Mouse (Mus musculus) cerebellum, adult 9-10 months (tissue): ENCODE results near the gene Prkce.

ENCODE experiments used
- DNase-seq: peaks from one replicate; pipeline ENCODE4 v3.0.0; 2022

The Prkce gene

DNA sequence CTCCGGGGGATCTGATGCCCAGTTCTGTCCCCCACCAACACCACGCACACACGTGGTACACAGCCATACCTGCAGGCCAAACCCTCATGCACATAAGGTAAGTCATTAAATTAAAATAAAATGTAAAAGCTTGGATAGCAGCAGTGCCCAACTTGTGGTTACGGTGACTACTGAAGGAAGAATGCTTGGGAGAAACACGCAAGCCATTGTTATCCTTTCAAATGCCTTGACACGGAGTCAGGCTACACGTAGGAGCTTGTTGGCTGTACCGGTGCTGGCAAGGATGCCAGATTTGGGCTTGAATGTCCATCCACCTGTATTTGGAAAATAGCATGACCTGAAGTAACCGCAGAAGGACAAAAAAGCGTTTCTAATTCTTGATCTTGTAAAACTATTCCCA is 423.7 kb downstream of the Prkce start:
- no peak for DNase-seq

DNA sequence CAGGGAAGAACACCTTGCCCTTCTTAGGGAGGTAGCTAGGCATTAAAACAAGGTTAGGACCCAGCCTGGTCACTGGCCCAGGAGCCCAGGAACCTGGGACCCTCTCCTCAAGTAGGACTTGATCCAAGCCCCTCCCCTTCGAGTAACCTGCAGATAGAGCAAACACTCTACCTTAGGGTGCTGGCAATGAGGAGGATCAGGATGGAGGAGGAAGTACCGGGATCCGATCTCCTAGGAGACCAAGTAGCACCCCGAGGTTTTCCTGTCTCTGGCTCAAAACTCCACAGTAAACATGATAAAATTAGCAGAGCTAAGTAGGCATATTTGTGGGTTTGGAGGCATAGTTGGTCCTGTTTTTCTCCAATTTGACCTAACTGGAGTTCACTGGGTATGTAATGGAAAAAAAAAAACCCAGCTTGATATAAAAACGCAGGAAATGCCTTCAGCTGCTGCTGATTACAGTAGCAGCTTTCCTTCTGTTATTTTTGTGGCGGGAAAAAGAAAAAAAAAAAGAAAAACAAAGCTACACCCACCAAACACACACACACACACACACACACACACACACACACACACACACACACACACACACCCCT is 425.5 kb downstream of the Prkce start:
- no peak for DNase-seq

DNA sequence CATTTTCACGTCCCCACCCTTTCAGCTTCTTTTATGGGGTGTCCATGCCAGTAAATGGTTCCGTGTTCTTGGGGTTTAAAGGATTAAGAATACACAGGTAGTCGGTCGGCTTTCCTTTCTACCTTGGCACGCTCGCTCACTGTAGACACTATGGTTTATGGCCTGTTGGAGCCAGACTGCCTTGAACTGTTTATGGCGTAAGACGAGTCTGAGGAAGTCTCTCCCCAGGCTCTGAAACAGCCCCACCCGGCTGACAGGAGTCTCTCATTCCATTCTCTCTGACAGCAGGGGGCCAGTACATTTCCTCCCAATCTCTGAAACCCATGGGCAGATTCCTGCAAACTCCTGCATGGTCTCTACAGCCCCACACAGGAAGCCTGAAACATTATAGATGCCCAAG is 427.9 kb downstream of the Prkce start:
- DNase-seq, result no peak

DNA sequence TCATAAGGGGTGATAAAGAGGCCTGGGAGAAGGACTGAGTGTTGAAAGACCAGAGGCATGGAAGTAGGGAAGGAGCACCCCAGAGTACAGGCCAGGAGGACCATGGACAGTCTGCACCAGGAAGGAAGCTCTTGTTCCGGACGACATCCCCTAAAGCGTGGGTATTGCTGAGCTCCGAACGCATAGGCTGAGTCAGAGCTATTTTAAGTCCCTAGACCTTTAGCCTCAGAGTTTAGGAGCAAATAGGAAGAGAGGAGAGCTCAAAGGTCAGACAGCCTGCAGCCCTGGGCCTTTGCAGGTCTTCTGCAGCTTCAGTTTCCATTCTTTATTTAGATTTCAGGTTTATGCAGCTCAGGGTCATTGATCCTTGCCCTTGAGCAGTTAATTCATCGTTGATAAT is 433.5 kb downstream of the Prkce start:
- DNase-seq, result no peak

DNA sequence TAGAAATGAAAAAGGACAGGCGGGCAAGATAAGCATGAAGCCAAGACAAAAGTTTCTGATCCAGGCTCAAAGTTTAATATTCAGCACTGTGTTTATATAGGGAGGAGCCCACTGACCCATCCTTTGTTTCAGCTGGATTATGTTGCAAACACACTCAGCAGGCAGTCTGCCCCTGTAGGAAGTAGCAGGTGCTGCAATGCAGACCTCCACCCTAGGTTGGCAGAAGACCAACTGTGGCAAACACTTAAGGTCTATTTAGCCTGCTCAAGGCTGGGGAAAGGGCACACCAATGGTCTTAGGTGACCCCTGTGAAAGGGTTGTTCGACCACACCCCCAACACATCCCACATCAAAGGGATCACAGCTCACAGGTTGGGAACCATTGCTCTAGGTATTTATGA is 434.3 kb downstream of the Prkce start:
- no peak for DNase-seq

DNA sequence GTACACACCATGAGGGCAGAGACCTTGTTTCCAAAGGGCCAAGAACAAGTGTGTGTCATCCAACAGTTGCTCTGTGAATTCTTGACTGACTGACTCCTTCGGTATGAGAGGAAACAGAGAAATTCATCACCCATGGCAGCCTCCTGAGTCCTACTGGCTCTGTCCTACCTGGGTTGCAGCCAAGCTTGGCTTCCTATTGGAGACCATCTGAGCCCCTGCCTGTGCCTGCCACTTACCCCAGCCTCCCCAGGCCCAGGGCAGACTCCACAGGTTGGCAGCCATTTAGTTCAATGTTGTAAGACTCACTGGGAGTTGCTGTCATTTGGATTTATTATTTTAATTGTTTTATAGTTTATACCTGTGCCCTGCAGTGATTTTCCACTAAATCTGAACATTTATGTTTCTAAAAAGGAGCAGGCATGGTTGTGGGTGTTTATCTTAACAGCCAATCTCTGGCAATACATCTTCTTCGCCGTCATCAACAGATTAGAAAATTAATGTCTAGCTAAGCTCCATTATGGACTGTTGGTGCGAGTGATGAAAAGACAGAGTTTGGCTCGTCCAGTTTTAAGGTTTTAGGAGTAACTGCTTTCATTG is 436.4 kb downstream of the Prkce start:
- DNase-seq, result peak; percentile 33

DNA sequence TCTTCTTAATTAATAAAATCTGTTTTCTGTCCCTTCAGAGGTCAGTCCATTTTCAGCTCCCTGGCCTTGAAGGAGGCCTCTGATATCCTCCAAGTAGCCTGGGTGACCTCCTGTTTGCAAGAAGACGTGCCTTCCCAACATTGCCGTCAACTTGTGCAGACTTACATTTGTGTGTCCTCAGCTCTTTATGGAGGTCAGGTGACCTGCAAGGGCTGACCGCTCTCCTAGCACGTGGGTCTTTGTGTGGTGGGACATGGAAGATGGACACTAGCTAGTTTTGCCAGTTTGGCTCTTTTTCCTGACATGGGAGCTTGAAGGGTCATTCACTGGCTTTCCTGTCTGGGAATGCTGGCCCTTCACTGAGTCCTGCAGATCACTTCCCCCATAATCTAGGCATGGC is 440.4 kb downstream of the Prkce start:
- DNase-seq, result no peak

DNA sequence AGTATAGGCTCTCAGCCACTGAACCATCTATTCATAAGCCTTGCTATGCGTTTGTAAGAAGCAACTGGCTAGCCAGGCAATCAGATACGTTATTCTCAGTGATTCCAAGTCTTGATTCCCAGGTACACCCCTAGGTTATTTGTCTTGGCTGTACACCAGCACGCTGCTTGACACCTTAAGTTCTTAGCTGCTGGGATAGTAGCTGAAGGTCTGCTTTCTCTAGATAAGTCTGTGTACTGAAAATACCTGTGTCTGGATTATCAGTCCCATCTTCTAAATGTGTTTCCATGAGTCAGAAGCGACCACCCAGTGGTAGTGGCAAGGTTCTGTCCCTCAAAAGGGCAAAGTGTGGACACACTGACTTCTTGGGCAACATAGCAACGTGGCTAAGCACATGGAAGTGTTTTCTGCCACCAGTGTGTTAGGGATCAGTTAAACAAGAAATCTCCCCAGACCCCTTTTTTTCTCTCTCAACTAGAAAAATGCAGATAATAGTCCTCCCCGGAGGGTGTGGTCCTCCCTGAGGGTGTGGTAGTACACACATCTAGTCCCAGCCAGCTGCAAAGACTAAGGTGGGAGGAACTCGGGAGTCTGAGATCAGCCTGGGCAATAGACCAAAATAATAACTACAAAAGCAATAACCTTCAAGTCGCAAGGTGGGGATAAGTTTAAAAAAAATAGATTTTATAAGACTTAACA is 442.8 kb downstream of the Prkce start:
- DNase-seq, result no peak

DNA sequence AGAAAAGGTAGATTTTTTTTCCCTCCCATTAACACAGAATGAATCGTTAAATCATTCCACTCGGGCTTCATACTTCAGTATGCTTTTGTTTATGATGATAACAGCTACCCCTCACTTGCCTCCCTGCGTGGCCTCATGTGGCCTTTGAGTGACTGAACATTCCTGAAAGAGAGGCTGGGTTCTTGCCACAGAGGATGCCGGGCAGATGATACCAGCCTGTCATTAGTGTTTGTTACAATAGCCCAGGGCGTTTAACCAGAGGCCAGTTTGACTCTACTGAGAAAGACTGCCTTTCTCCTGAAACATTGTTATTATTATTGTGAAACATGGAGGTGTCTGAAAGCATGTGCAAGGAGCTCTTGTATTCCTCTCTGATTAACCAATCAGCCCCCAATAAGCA is 444.2 kb downstream of the Prkce start:
- DNase-seq, result no peak

DNA sequence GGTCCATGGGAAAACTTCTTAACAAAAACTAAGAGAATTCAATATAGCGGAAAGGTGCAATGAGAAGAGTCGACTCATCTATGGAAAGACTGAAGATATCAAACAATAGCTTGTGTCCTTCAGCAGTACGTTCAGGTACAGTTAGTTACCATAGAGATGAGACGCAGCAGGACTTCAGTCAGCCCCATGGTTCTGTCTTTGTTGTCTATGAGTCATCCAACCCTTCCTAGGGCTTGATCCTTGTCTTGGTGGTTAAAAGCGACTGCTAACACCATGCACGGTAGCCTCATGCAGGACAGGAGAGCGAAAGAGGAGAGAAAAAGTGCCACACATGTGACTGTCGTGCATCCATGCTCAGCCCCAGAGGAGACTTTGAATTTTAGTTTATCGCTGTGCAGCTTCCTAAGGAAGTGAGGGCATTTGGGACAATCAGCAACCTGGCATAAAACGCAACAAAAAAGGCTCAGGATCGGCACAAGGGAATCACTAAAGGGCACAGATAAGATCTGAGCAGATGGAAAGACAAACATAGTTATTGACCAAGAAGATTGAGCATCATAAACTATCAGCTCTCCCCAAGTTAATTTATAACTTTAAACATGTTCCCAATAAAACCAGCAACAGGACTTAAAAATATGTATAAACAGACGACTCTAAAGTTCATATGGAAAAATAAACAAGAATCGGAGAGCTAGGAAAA is 448.2 kb downstream of the Prkce start:
- DNase-seq, result no peak

DNA sequence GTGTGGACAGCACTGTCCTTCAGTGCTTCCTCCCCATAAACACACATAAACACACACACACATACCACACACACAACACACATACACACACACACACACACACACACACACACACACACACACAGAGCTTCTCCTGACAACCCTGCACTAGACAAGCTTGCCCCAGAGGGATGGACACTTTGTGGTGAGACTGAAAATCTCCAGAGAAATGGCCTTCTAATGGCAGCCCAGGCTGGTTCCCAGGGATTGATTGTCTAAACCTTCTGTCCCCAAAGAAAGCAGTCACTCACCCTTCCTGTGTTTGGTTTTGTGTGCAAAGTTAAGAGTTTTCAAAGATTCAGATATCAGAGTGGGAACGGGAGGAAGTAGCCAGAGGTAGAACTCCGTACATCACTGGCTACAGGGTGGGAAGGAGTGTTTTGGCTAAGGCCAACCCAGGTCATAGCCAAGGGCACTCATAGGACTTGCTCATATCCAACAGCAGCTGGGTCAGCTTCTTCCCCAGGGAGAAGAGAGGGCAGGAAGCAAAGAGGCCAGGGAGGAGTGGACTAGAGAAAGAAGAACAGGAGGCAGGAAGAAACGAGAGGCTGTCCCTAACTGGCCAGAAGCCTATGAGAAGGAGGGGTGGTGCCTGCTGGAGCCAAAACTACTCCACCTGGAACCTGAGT is 450.1 kb downstream of the Prkce start:
- DNase-seq, result no peak

DNA sequence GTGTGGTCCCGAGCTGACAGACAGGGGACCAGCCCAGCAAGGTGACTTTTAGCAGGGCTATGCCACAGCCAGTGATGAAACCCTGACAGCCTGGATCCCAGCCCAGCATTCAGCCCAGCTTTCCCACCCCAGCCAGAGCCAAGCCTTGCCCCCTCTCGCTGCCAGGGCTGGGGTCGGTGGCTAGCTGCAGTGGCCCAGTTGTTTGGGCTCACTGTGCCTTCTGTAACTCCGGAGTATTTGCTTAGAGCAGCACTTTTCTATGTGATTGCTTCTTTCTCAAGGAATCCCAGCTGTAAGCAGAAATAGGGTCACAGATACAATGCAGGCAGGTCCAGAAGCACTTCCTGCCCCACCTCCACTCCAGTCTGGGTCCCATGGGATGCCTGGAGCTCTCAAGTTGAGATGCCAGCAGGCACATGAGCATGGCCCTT is 450.9 kb downstream of the Prkce start:
- no peak for DNase-seq

DNA sequence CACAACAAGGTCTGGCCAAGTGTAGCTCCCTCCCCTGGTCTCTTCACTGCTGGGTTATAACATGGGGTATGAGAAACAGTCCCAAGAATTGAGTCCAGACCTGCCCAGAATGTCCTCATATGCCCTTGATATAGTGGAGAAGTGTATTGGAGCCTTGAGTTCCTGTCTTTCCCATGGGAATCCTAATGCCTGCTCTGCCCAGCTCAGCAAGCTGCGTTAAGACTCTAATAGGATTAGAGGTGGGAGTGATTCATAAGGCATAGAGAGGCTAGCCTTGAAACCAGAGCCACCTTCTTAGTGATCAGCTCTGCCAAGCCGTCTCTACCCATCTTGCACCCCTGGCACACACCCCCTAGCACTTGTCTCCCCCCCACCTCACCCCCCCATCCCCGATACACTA is 455.3 kb downstream of the Prkce start:
- DNase-seq, result no peak

DNA sequence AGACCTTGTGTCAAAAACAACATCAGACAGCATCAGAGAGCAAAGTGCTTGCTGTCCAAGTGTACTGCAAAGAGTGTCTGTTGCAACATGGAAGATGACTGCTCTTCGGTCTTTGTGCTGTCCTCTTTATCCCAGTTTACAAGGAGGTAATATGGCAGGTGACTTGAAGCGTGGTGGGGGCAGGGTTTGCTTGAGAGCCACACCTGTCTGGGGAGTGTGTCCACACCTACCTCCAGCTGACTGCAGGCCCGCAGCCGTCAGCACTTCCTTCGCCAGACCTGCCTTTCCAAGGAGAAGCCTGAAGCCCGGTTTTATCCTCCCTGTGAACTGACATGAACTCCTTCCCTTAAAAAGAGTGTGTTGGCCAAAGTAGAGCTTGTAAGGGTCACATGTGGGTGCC is 458.9 kb downstream of the Prkce start:
- no peak for DNase-seq

DNA sequence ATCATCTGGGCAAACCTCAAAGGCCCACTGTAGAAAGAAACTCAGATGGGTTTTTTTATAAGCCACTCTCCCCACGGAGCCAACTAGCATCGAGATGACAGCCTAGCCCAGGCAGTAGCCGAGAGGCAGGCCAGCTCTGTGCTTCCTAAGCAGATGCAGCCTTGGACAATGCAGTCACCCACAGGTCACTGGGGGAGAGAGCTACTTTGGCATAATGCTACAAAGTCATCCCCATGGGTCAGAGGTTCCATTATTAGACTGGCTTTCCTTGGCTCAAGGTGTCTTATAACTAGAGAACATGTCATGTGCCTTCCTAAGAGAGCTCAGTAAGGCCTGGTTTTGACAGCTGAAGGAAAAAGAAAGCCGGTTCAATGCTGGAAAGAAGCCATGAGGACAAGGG is 465.5 kb downstream of the Prkce start:
- DNase-seq, result peak; percentile 31

DNA sequence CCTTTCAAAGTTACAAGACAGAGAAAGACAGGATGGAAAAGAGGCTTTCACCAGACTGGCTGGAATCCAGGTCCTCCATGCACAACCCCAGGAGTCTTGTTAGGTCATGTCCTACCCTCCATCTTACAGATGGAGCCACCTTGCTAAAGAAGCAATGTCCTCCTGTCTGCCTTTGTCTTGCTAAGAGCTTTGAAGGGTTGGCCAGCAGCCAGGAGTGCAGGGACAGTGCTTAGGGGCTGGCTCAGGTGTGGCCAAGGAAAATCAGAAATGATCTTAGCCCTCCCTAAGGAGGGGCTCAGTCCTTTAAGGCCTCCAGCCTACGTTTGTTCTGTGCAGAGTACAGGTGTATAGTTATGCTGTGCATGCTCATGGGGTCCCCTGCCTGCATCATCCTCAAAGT is 469.7 kb downstream of the Prkce start:
- DNase-seq, result no peak

DNA sequence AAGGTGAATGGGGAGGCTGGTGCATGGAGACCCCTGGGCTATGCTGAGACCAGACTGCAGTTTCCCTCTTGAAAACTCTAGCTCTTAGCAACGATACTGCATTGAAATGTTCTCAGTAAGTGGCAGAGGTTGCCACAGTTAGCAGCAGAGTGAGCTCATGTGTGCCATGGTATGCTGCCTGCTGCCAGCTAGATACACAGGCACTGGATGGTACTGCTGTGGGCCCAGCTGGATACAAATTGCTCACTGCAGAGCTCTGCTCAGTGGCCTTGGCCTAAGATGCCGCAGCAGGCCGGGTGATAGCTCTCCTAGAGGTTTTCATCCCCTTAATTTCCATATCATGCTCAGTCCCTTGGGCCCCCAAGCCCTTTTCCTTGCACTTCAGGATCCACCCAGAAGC is 471.7 kb downstream of the Prkce start:
- DNase-seq, result no peak

DNA sequence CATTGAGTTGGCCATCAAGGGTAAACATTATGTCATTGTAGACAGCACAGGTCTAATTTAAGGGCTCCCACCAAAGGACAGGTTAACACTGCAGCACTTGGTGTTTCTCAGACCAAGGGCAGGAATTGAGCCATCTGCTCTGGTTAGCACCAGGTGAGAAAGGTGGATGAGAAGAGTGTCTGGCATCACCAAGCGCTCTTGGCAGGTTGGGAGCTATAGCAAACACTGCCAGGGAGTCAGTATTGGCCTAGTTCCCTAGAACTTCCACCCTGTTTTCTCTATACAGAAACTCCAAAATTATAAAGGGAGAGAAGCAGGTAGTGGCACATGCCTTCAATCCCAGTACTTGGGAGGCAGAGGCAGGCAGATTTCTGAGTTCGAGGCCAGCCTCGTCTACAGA is 479.6 kb downstream of the Prkce start:
- DNase-seq, result peak; percentile 93

DNA sequence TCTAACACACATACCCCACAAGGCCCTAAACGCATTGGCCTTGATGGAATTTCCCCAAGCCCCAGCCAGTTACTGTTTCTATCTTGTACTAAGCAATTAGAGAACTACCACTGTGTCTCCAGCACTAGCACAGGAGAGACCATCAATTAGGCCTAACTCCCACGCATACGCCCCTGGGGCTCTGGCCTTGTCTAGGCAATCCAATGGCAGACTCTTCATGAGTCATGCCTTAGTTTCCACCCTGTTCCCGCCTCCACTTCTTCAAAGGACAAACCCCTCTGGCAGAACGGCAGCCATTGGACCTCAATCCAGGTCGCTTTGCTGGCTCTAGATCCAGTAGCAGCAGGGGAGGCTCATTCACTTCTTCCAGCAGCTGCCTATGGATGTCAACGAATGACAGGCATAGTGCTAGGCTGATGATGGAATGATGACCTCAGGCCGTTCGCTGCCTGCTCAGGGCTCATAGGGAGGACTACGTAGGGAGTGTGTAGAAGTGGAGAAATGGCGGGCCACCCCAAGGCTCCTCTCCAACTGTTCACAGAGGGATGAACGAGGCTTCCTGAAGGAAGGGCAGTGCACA is 481.4 kb downstream of the Prkce start:
- no peak for DNase-seq

DNA sequence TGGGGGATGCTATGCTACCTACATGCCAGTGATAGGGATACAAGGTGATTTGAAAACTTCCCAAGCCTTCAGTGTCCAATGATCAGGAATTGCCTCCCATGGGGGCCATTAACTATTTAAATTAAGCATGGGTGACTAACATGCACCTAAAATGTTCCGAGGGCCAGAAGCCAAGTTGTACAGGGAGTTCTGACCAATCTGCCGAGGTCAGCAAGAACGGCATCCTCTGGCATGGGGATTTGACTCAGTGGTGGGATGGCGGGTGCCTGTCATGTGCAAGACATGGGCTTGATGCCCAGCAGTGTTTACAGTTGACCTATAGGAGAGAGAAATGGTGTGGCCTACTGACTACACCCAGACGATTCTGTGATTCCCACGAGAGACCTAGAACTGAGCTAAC is 482.7 kb downstream of the Prkce start:
- no peak for DNase-seq

DNA sequence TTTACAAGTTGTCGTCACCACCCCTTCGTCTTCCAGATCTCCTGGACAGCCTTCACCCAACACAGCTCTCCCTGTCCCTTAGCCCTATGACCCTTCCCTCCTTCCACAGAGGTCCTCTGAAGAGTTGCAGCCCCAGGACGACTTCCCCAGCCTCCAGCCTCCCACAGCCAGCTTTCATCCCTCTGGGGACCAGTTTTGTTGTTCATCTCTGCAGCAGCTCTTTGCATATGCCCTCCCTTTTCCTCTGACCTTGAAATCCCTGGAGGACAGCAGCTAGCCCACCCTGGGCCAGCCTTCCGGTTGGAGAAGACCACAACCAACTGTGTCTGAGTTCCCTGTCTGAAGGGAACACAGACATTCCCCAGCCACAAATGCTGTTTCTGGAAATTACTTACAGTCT is 483.5 kb downstream of the Prkce start:
- no peak for DNase-seq

DNA sequence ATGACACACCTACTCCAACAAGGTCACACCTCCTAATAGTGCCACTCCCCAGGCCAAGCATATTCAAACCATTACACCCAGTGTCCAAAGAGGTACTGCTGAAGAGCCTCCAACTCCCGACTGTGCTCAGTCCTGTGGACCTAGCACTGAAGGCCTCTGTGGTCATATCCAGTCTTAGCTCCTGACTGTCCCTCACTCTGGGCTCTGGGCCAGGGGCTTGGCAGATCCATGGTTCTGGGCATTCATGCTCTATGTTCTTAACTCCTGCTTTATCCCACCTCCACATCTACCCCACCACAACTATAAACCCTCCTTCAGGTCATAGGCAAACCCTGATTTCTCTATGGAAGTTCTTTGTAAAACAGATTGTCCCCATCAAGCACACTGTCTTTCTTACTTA is 485.2 kb downstream of the Prkce start:
- DNase-seq, result no peak

DNA sequence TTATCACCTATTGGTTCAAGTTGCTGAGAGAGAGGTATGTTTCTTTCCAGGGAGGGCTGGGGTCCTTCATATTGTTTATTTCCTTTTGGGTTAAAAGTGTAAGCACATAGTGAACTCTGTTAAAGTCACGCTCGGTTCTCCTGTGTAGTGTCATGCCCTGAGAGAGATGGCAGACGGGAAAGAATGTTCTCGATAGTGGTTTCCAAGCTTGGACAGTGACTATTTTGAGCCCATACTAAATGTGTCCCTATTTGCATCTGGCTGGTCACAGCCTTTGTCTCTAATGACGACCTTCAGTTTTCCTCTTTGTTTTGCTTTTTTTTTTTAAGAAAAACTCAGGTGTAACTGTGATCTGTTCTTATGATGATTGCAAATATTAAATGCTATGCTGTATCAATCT is 488.8 kb downstream of the Prkce start:
- no peak for DNase-seq
